Mouse (Mus musculus) bone marrow macrophage, adult 2 months (primary cell): ENCODE results near the gene Cyb561d1. TPM values are rescaled to one million over a fixed set of nuclear protein-coding genes. Genes with fewer than 3 reads are reported as not detected.

Experiments
- H3K27ac ChIP-seq: 2 replicates; pipeline ENCODE4 v1.5.1; 2012; ENCODE audit warnings: low read depth, low read length; ENCODE audit not compliant: insufficient read depth
- H3K4me1 ChIP-seq: 2 replicates; pipeline ENCODE4 v1.6.1; 2012; ENCODE audit warnings: low read length; ENCODE audit not compliant: control insufficient read depth, insufficient read depth
- H3K4me3 ChIP-seq: 2 replicates; pipeline ENCODE4 v1.5.1; 2012; ENCODE audit warnings: mild to moderate bottlenecking, low read length, moderate library complexity; ENCODE audit not compliant: insufficient read depth
- CTCF ChIP-seq: IDR thresholded peaks from 2 replicates; pipeline ENCODE4 v1.5.1; 2012; ENCODE audit warnings: low read depth, mild to moderate bottlenecking, low read length, moderate library complexity
- POLR2A ChIP-seq: IDR thresholded peaks from 2 replicates; pipeline ENCODE4 v1.6.1; 2012; ENCODE audit warnings: mild to moderate bottlenecking, low read depth, low read length, borderline replicate concordance
- polyA plus RNA-seq: library from polyadenylated mRNA; stranded (reverse); fragments of >200 nt; gene quantifications from 2 replicates; pipeline ENCODE4 v1.2.4, GENCODE M21; 2012; ENCODE audit not compliant: missing spikeins, insufficient read depth, insufficient read length

The Cyb561d1 gene
- polyA plus RNA-seq, 1 experiment: 11.6 TPM

GRCm38 (mm10) chr3:108204470-108204869 is 3.5 kb upstream of the Cyb561d1 start:
- H3K4me1 ChIP-seq: peaks cover 8% of the 10 kb centered on the region
- H3K4me3 ChIP-seq: no peak overlapping the region
- TF ChIP-seq POLR2A: no peak
- TF ChIP-seq CTCF: no peak
- no peak overlapping the region for H3K27ac ChIP-seq

- Histone ChIP-seq H3K27ac (no peak overlapping the region), H3K4me1 (peaks cover 13% of the 10 kb centered on the region), H3K4me3 (no peak overlapping the region)
- TF ChIP-seq CTCF: peak; percentile 92
- no peak for TF ChIP-seq POLR2A
These were observed 2.8 kb upstream of the Cyb561d1 start for GRCm38 (mm10) chr3:108203621-108204325.

- no peak overlapping the region for H3K4me3 ChIP-seq
- TF ChIP-seq CTCF (no peak), POLR2A (no peak)
These were observed 2.2 kb upstream of the Cyb561d1 start for GRCm38 (mm10) chr3:108203212-108203611.

GRCm38 (mm10) chr3:108202506-108202905 is 1.5 kb upstream of the Cyb561d1 start:
- TF ChIP-seq CTCF (no peak), POLR2A (no peak)
- Histone ChIP-seq H3K4me1 (peaks cover 13% of the 10 kb centered on the region), H3K4me3 (no peak overlapping the region), H3K27ac (no peak overlapping the region)

More at GRCm38 (mm10) chr3:108203212-108203611, 2.2 kb upstream of the Cyb561d1 start:
- Histone ChIP-seq H3K27ac (no peak overlapping the region), H3K4me1 (peaks cover 13% of the 10 kb centered on the region)

GRCm38 (mm10) chr3:108199231-108199630 is 1.8 kb downstream of the Cyb561d1 start:
- H3K4me1 ChIP-seq: peaks cover 13% of the 10 kb centered on the region
- no peak for TF ChIP-seq CTCF
- no peak for TF ChIP-seq POLR2A
- peak overlapping the region; percentile 98; the same call in 1 of the 2 replicates for H3K4me3 ChIP-seq
- H3K27ac ChIP-seq: no peak overlapping the region

GRCm38 (mm10) chr3:108197066-108197497 is 3.9 kb downstream of the Cyb561d1 start:
- Histone ChIP-seq H3K4me3 (no peak overlapping the region), H3K27ac (no peak overlapping the region), H3K4me1 (peaks cover 13% of the 10 kb centered on the region)
- TF ChIP-seq POLR2A: no peak
- TF ChIP-seq CTCF: no peak

- Histone ChIP-seq H3K4me1 (peaks cover 8% of the 10 kb centered on the region), H3K4me3 (no peak overlapping the region), H3K27ac (no peak overlapping the region)
- TF ChIP-seq POLR2A (no peak), CTCF (no peak)
These were observed 4.9 kb downstream of the Cyb561d1 start for GRCm38 (mm10) chr3:108195941-108196590.

- no peak overlapping the region for H3K4me3 ChIP-seq
- H3K27ac ChIP-seq: no peak overlapping the region
- TF ChIP-seq CTCF: no peak
- no peak for TF ChIP-seq POLR2A
- H3K4me1 ChIP-seq: peaks cover 8% of the 10 kb centered on the region
These were observed 5.7 kb downstream of the Cyb561d1 start for GRCm38 (mm10) chr3:108195287-108195686.

GRCm38 (mm10) chr3:108193686-108194085 is 7.3 kb downstream of the Cyb561d1 start:
- Histone ChIP-seq H3K27ac (no peak overlapping the region), H3K4me1 (no peaks in the 10 kb centered on the region), H3K4me3 (no peak overlapping the region)
- no peak for TF ChIP-seq POLR2A
- no peak for TF ChIP-seq CTCF

GRCm38 (mm10) chr3:108189897-108190296 is 11.1 kb downstream of the Cyb561d1 start:
- Histone ChIP-seq H3K4me1 (no peaks in the 10 kb centered on the region), H3K27ac (no peak overlapping the region), H3K4me3 (no peak overlapping the region)
- TF ChIP-seq CTCF (no peak), POLR2A (no peak)
